Mouse (Mus musculus): ENCODE measurements at regions not wholly inside any gene's neighbourhood (a gene's known extent, or its start where the extent isn't known, plus 50 kb on each side); places are given as distances from the start of the nearest gene placed in this dataset.

- ATAC-seq (ENCODE audit: low FRiP score, low read depth) = no peak
- H3K4me3 ChIP-seq = no peak overlapping the region
- H3K9me3 ChIP-seq = no peaks in the 10 kb centered on the region
- 82% methylated on average over 3 of the region's 3 CpGs for WGBS
- no peak overlapping the region for H3K27ac ChIP-seq (replicated peaks)
- no peak overlapping the region for H3K9ac ChIP-seq
- H3K4me1 ChIP-seq (replicated peaks) = no peaks in the 10 kb centered on the region
- no peaks in the 10 kb centered on the region for H3K36me3 ChIP-seq
- H3K4me2 ChIP-seq = no peak overlapping the region
- H3K27me3 ChIP-seq = no peaks in the 10 kb centered on the region
Measured at GRCm38 (mm10) chr8:76540611-76541010, 358.6 kb upstream of the Nr3c2 start.

GRCm38 (mm10) chr8:76551681-76552080, 347.6 kb upstream of the Nr3c2 start:
- H3K4me3 ChIP-seq = no peak overlapping the region
- no peak overlapping the region for H3K9ac ChIP-seq
- ATAC-seq (ENCODE audit: low FRiP score, low read depth) = no peak
- no peaks in the 10 kb centered on the region for H3K9me3 ChIP-seq
- WGBS = 95% methylated on average over 2 of the region's 2 CpGs
- no peak overlapping the region for H3K4me2 ChIP-seq
- no peak overlapping the region for H3K27ac ChIP-seq (replicated peaks)
- no peaks in the 10 kb centered on the region for H3K36me3 ChIP-seq
- no peaks in the 10 kb centered on the region for H3K27me3 ChIP-seq
- no peaks in the 10 kb centered on the region for H3K4me1 ChIP-seq (replicated peaks)

GRCm38 (mm10) chr8:76601566-76601965, 297.7 kb upstream of the Nr3c2 start:
- Histone ChIP-seq H3K27ac (replicated peaks) (no peak overlapping the region), H3K4me3 (no peak overlapping the region), H3K9me3 (no peaks in the 10 kb centered on the region), H3K36me3 (no peaks in the 10 kb centered on the region), H3K27me3 (no peaks in the 10 kb centered on the region), H3K4me2 (no peak overlapping the region), H3K9ac (no peak overlapping the region), H3K4me1 (replicated peaks) (no peaks in the 10 kb centered on the region)
- WGBS = 79% methylated on average over 1 of the region's 1 CpGs
- ATAC-seq (ENCODE audit: low FRiP score, low read depth) = no peak

- 91% methylated on average over 2 of the region's 2 CpGs for WGBS
- no peaks in the 10 kb centered on the region for H3K36me3 ChIP-seq
Measured at GRCm38 (mm10) chr8:76618721-76619120, 280.5 kb upstream of the Nr3c2 start.

GRCm38 (mm10) chr8:76620853-76621252, 278.4 kb upstream of the Nr3c2 start:
- Histone ChIP-seq H3K4me2 (no peak overlapping the region), H3K4me1 (replicated peaks) (no peaks in the 10 kb centered on the region), H3K9me3 (no peaks in the 10 kb centered on the region), H3K4me3 (no peak overlapping the region), H3K36me3 (no peaks in the 10 kb centered on the region), H3K27me3 (no peaks in the 10 kb centered on the region), H3K9ac (no peak overlapping the region), H3K27ac (replicated peaks) (no peak overlapping the region)
- no peak for ATAC-seq (ENCODE audit: low FRiP score, low read depth)
- 30% methylated on average over 3 of the region's 3 CpGs for WGBS

More at GRCm38 (mm10) chr8:76618721-76619120, 280.5 kb upstream of the Nr3c2 start:
- ATAC-seq (ENCODE audit: low FRiP score, low read depth) = no peak
- H3K27me3 ChIP-seq = no peaks in the 10 kb centered on the region
- H3K4me2 ChIP-seq = no peak overlapping the region
- no peak overlapping the region for H3K27ac ChIP-seq (replicated peaks)
- no peaks in the 10 kb centered on the region for H3K4me1 ChIP-seq (replicated peaks)
- no peaks in the 10 kb centered on the region for H3K9me3 ChIP-seq
- H3K4me3 ChIP-seq = no peak overlapping the region
- no peak overlapping the region for H3K9ac ChIP-seq

- no peaks in the 10 kb centered on the region for H3K36me3 ChIP-seq
- 62% methylated on average over 1 of the region's 1 CpGs for WGBS
- H3K27ac ChIP-seq (replicated peaks) = no peak overlapping the region
- no peak overlapping the region for H3K4me3 ChIP-seq
- no peaks in the 10 kb centered on the region for H3K4me1 ChIP-seq (replicated peaks)
- no peaks in the 10 kb centered on the region for H3K9me3 ChIP-seq
- no peak overlapping the region for H3K4me2 ChIP-seq
- H3K27me3 ChIP-seq = no peaks in the 10 kb centered on the region
- ATAC-seq (ENCODE audit: low FRiP score, low read depth) = no peak
- H3K9ac ChIP-seq = no peak overlapping the region
Measured at GRCm38 (mm10) chr8:76633086-76633485, 266.2 kb upstream of the Nr3c2 start.
